Mouse (Mus musculus) midbrain, postnatal 0 days (tissue): ENCODE measurements around the gene Asb12. TPM values are rescaled to one million over a fixed set of nuclear protein-coding genes. Genes with fewer than 3 reads are reported as not detected.

Experiments
- ATAC-seq: fragments of 200-750 bp; cut with Nextera tagmentation; 2 replicates; pipeline ENCODE4 v1.8.0; 2017; ENCODE audit warnings: moderate number of reproducible peaks, mild to moderate bottlenecking, moderate TSS enrichment, moderate library complexity; ENCODE audit not compliant: low FRiP score
- DNase-seq: peaks from one replicate; pipeline ENCODE4 v3.0.0-alpha.2; 2015; ENCODE audit warnings: low spot score
- H3K27ac ChIP-seq: fragments of 300-500 bp; sonication (generic); 2 replicates; pipeline ENCODE4 v1.5.1; 2014; ENCODE audit warnings: low read depth, mild to moderate bottlenecking, low read length, mixed read lengths
- H3K27me3 ChIP-seq: fragments of 300-500 bp; sonication (generic); 2 replicates; pipeline ENCODE4 v1.6.1; 2014; ENCODE audit warnings: low read length, control low read depth, mixed read lengths; ENCODE audit not compliant: insufficient read depth
- H3K36me3 ChIP-seq: fragments of 300-500 bp; sonication (generic); 2 replicates; pipeline ENCODE4 v1.6.1; 2014; ENCODE audit warnings: low read length, control low read depth, mixed read lengths; ENCODE audit not compliant: insufficient read depth
- H3K4me1 ChIP-seq: fragments of 300-500 bp; sonication (generic); 2 replicates; pipeline ENCODE4 v1.6.1; 2014; ENCODE audit warnings: mild to moderate bottlenecking, control low read depth, antibody characterized with exemption, low read length, mixed read lengths; ENCODE audit not compliant: insufficient read depth
- H3K4me2 ChIP-seq: fragments of 300-500 bp; sonication (generic); 2 replicates; pipeline ENCODE4 v1.6.1; 2014; ENCODE audit warnings: low read depth, mild to moderate bottlenecking, low read length, mixed read lengths; ENCODE audit not compliant: poor library complexity, severe bottlenecking
- H3K4me3 ChIP-seq: fragments of 300-500 bp; sonication (generic); 2 replicates; pipeline ENCODE4 v1.5.1; 2014; ENCODE audit warnings: low read depth, mild to moderate bottlenecking, low read length, moderate library complexity
- H3K9ac ChIP-seq: fragments of 300-500 bp; sonication (generic); replicated peaks from 2 replicates; pipeline ENCODE4 v1.6.1; 2014; ENCODE audit warnings: mild to moderate bottlenecking, low read length, moderate library complexity, mixed read lengths; ENCODE audit not compliant: poor library complexity, severe bottlenecking
- H3K9me3 ChIP-seq: fragments of 300-500 bp; sonication (generic); 2 replicates; pipeline ENCODE4 v1.6.1; 2016; ENCODE audit warnings: low read length, control low read depth
- CTCF ChIP-seq: IDR thresholded peaks from 2 replicates; pipeline ENCODE4 v1.5.1; 2016; ENCODE audit warnings: antibody characterized with exemption, mild to moderate bottlenecking
- WGBS: fragments of 180-500 bp; shearing (Covaris S2); extraction: QIAGEN DNeasy Blood & Tissue Kit; methylation state at CpG from one replicate; pipeline ENCODE4 v1.1.7; 2014; 5-methylcytosine and 5-hydroxymethylcytosine counted together
- polyA plus RNA-seq: library from polyadenylated mRNA; unstranded; fragments of >200 nt; fragmentation: Nextera tagmentation; extraction: Ambion mirVana; gene quantifications from 2 replicates; pipeline ENCODE4 v1.2.1, GENCODE M21; 2015
- total RNA-seq: library from RNA; depleted of rRNA; stranded (reverse); fragments of >200 nt; gene quantifications from 2 replicates; pipeline ENCODE4 v1.2.3, GENCODE M21; 2014; rRNA removed

Gene Asb12
- total and polyA plus RNA-seq, 2 experiments from 2014 or later = 0.17 TPM; not detected in 1

DNA sequence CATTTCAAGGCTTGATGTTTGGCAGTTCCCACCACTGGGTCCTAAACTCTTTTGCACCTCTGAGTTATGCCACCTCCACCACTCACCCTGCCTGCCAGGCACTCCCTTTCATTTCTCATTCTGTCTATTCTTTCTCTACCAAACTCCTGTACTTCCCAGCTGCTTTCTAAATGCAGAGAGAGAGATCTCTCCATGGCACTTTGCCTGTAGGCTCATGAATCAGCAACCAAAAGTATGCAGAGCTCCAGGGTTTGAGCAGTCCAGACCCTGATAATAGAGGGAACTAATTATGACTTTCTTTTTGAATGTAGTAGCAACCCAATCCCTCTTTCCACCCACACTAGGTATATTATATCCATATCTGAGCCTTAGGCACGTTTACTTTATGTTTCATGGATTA lies 115.5 kb downstream of the Asb12 start:
- 0 out of 2 replicates have a peak, but pooled peaks cover 5% of the 10 kb centered on the region for H3K4me1 ChIP-seq
- no peak for ATAC-seq
- TF ChIP-seq CTCF = no peak
- WGBS = 55% methylated on average over 1 of the region's 1 CpGs
- no peak overlapping the region for H3K9ac ChIP-seq
- H3K9me3 ChIP-seq = no peaks in the 10 kb centered on the region
- no peak for DNase-seq
- H3K4me2 ChIP-seq = peak overlapping the region; percentile 12; the same call in 1 of the 2 replicates
- no peak overlapping the region for H3K4me3 ChIP-seq
- no peaks in the 10 kb centered on the region for H3K27me3 ChIP-seq
- H3K36me3 ChIP-seq = no peaks in the 10 kb centered on the region
- no peak overlapping the region for H3K27ac ChIP-seq

DNA sequence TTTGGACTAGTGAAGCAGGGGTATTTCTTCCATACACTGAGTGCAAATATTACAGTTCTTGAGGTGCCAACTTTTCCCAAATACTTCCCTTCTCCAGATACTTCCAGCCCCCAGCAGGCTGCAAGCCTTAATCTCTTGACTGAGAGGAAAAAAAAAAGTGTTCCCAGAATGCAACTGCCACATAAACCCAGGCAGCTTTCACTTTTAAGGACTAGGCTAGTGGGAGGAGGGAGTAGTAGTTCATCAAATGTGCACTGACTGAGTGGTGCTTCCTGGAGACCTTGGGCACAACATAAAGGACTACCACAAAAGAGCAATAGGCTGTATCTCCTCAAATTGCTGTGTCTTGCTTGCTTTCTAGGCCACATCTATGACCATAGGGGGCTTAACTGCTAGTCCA lies 116.5 kb downstream of the Asb12 start:
- H3K27me3 ChIP-seq = no peaks in the 10 kb centered on the region
- TF ChIP-seq CTCF = no peak
- no peaks in the 10 kb centered on the region for H3K36me3 ChIP-seq
- H3K4me3 ChIP-seq = no peak overlapping the region
- H3K4me1 ChIP-seq = 0 out of 2 replicates have a peak, but pooled peaks cover 5% of the 10 kb centered on the region
- no peak for ATAC-seq
- no peaks in the 10 kb centered on the region for H3K9me3 ChIP-seq
- DNase-seq = no peak
- H3K4me2 ChIP-seq = no peak overlapping the region
- H3K9ac ChIP-seq = no peak overlapping the region
- H3K27ac ChIP-seq = no peak overlapping the region

DNA sequence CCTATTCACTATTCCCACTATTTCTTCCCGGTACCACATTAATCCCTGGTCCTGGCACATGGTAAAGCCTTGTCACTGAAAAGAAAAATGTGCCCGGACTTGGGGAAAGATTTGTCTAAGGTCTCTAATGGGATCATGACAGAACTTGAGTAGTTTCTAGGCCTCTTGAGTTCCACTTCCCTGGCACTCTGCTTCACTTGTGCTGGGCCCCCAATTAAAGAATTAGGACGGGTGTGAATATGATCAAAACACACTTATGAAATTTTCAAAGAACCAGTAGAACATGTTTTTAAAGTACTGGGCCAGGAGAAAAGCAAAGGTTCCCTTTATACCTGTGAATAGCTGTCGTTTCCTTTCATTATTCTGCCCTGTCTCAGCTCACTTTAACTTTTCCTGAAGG lies 119.3 kb downstream of the Asb12 start:
- Histone ChIP-seq H3K4me2 (no peak overlapping the region), H3K27me3 (no peaks in the 10 kb centered on the region), H3K36me3 (no peaks in the 10 kb centered on the region), H3K27ac (no peak overlapping the region), H3K4me3 (no peak overlapping the region), H3K4me1 (0 out of 2 replicates have a peak, but pooled peaks cover 5% of the 10 kb centered on the region), H3K9ac (no peak overlapping the region), H3K9me3 (no peaks in the 10 kb centered on the region)
- DNase-seq (no peak), ATAC-seq (no peak)
- 84% methylated on average over 4 of the region's 4 CpGs for WGBS
- no peak for TF ChIP-seq CTCF

- Histone ChIP-seq H3K27ac (no peak overlapping the region), H3K9ac (no peak overlapping the region), H3K4me2 (no peak overlapping the region), H3K4me3 (no peak overlapping the region), H3K27me3 (no peaks in the 10 kb centered on the region), H3K4me1 (no peaks in the 10 kb centered on the region), H3K36me3 (no peaks in the 10 kb centered on the region), H3K9me3 (no peaks in the 10 kb centered on the region)
- DNase-seq (no peak), ATAC-seq (no peak)
- WGBS = 95% methylated on average over 1 of the region's 1 CpGs
- TF ChIP-seq CTCF = no peak
These were observed 120.6 kb downstream of the Asb12 start for GRCm38 (mm10) chrX:95437236-95437635.

Other genes starting within 250 kb of the Asb12 start
- gene Amer1, start 113.1 kb downstream of the Asb12 start, total RNA-seq = 19.3 and 23.6 TPM in 2 replicates
- 12.0 and 13.4 TPM in 2 replicates for gene Amer1, start 113.1 kb downstream of the Asb12 start, polyA plus RNA-seq
- gene Pfn5, start 117 bp upstream of the Asb12 start, total RNA-seq = not detected in 2 replicates
- not detected in 2 replicates for gene Pfn5, start 117 bp upstream of the Asb12 start, polyA plus RNA-seq
- 48.0 and 49.8 TPM in 2 replicates for gene Zc4h2, start 100.5 kb upstream of the Asb12 start, total RNA-seq
- 56.9 and 58.9 TPM in 2 replicates for gene Zc4h2, start 100.5 kb upstream of the Asb12 start, polyA plus RNA-seq
- gene Zc3h12b, start 153.7 kb upstream of the Asb12 start, total RNA-seq = 10.4 and 12.7 TPM in 2 replicates
- 4.0 TPM in 2 replicates for gene Zc3h12b, start 153.7 kb upstream of the Asb12 start, polyA plus RNA-seq